Mouse (Mus musculus) erythroblast, embryonic 14.5 days (primary cell): ENCODE measurements around the gene Kdm8.

Source experiments
- GATA1 ChIP-seq: IDR thresholded peaks from 2 replicates; pipeline ENCODE4 v1.6.1; 2012; ENCODE audit warnings: low read length, inconsistent platforms, mixed read lengths
- TAL1 ChIP-seq: IDR thresholded peaks from 3 replicates; pipeline ENCODE4 v1.6.1; 2012; ENCODE audit warnings: low read length, inconsistent platforms, mixed read lengths

- no peak for TF ChIP-seq GATA1
- TF ChIP-seq TAL1: no peak
Observed at GRCm38 (mm10) chr7:125491760-125492159, 47.3 kb downstream of the Kdm8 start.
